Mouse (Mus musculus) gastrocnemius, postnatal 14 days (tissue): ENCODE measurements around the gene Elmo1. TPM values are rescaled to one million over a fixed set of nuclear protein-coding genes. Genes with fewer than 3 reads are reported as not detected.
A peak's percentile ranks its signal among the peaks of the same experiment; 100 is the strongest.

Experiments
- DNase-seq: peaks from one replicate; pipeline ENCODE4 v3.0.0; 2021; ENCODE audit warnings: mixed read lengths
- intact Hi-C: fragments of 180-260 bp; cut with DNase I; formaldehyde crosslinking; loops from one replicate; pipeline ENCODE4 v1.15.1; 2025; ENCODE audit warnings: low total_unique reads
- total RNA-seq, 2 experiments: library from RNA; stranded (reverse); gene quantifications; 2 replicates each; pipeline ENCODE4 v1.2.3; 2021

Elmo1 gene
- total RNA-seq, 2 experiments from 2014 or later, result 11.4 to 12.3 TPM

DNA sequence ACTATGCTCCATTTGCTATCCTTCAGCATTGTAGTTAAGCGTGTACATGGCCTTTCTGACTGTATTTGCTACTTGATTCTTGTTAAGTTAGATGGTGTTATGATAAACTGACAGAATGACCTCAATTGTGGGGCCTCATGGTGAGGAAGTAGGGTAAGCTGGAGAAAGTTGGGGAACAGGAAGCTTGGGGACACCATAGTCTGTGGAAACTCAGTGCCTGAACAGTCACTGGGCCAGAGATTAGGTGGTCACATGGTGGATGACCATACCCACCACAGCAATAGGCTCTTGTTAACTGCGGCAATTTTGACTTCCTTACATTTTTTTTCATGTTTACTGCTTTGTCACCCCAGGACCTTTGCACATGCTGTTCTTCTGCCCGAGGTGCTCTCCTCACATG is 1.9 kb downstream of the Elmo1 start:
- intact Hi-C loops, result no loop called here
- DNase-seq, result no peak

DNA sequence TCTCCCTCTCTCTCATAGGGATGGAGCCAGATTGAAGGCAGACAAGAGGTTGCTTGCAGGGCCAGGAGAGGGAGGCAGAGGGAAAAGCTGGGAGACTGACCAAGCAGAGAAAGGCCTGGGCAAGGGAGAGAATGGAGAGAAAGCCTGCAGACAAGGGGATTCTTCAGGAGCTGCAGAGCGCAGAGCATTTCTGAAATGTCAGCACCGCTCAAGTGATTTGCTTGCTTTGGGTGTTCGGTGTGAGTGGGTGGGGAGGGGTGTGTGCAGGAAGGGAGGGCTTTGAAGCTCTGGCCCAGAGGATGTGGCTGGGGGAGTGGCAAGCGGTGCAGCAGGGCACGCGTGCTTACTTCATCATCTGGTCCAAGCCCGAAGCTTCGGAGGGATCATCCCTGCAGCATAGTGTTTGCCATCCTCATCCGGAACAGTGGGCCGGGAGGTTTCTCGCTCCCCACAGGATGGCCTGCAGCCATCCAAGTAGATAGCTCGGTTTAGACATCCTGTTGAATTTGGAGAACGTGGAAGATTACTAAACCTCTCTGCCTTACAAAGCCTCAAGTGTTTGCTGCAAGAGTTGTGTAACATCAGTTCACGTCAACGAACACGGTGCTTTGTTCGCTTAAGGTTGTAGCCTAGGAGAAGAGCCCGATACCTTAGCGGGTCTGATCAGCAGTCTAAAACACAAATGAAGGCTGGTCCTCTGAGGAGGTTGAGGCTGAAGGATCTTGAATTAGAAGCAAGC is 3.1 kb downstream of the Elmo1 start:
- intact Hi-C loops, result no loop called here
- peak; percentile 22 for DNase-seq

DNA sequence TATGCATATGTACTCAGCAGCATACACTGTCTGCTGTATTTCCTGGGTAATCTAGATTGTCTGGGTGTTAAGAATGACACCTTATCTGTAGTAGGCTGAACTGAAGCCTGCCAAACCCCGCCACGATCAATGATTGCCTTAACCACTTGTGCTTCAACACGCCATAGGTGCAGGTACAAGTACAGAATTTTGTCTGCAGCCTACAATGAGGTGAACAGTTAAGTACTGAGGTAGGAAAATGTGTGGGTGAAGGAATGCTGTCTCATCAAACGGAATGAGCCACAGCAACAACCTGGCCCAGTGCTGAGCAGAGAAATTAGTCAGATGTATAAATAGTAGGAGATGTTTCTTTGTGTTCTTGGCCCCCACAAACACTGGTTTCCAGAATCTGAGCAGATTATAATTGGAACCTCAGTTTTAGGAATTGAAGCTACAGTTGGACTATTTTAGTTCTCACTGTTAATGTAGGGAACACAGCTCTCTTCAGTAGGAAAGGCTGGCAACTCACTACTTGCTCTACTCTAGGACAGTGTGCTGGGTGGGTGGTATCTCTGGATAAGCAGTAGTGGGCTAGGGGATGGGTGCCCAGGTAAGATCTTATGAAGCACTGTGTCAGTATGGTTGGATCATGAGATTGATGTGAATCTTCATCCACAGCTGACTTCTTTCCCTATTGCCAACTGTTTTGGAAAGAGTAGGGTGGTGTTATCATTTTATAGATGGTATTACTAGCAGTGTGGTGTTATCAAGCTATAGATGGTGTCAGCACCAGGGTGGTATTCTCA is 4.7 kb downstream of the Elmo1 start:
- intact Hi-C loops, result no loop called here
- DNase-seq, result no peak

DNA sequence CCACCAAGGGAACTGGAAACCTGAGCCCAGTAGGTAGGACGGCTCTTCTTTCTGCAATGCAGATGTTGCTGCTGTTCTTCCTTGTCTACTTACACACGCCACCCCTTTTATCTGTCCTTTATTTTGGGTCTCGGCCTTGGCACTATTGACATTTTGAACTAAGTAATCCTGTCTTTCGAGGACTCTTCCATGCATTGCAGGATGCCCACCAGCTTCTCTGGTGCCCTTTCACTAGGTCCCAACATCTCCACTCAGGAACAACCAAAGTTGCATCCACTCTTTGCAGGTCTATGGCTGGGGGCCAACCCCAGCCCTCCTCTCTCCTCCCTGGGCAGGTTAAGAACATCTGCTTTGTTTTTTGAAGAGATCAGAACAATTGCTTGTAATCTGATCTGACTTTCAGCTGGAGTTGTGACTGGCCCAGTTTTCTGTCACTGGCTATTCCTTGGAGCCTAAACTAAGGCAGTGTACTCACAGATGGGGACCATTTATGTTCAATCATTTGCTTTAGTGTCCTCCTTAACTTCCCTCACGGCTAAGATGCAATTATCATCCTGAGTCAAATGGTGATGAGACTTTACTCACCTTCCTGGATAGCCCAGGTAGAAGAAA is 6.7 kb downstream of the Elmo1 start:
- DNase-seq, result no peak
- intact Hi-C loops, result no loop called here

DNA sequence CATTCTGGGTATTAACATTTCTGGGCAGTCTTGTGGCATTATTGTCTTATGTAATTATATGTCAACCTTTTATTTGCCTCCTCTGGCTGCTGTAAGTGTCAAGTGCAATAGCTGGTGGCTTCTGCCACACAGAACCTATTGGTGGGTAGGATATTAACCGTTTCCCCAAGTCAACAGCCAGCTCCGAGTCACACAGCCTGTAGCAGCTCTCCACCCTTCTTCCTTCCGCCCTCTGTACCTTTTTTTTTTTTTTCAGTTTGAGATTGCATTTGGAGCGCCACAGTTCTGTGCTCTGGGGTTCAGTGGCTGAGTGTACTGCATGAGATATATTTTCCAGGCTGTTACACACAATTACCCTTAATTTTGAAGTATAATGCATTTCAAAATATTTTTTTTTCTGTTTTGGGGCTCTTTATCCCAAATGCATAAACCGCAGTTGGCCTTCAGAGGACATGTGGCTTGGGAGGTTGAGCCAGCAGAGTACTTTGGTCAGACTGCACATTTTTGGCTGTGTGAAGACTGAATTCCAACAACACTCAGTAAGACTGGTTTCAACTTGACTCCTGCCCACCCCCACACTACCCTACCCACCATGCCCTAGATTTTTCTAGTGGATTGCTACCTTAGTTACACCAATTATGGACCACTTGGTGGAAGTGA is 7.7 kb downstream of the Elmo1 start:
- intact Hi-C loops, result no loop called here
- no peak for DNase-seq

DNA sequence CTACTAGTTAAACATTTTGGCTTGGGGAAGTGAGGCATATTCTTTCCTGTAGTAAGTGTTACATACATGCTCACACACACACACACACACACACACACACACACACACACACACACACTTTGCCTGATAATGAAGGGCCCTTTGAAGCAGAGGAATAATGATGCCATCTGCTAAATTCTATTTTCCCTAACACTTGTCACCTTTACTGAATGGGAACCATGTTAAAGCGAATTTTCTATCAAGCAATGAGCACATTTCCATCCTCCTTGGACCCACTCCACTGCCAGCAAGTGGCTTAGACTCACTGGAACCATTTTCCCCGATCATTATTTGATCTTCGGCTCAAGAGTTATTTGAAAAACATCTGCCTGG is 8.2 kb downstream of the Elmo1 start:
- intact Hi-C loops, result no loop called here
- DNase-seq, result no peak

DNA sequence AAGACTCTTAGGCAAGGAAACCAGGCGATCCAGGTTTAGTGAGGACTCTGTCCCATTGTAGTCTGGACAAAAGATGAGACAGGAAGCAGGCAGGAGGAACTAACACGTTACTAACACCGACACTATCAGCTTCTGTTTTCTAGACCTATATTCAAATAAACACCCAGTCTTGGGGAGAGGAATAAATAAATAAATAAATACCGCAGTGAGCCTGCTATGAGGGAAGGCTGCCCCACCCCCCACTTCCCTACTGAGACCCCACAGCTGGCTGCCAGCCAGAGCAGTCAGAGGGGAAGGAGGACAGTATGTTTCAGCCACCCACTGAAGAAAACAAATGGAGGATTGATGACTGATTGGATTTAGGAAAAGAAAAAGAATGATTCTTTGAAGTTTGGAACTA is 9.2 kb downstream of the Elmo1 start:
- intact Hi-C loops, result no loop called here
- peak; percentile 19 for DNase-seq

DNA sequence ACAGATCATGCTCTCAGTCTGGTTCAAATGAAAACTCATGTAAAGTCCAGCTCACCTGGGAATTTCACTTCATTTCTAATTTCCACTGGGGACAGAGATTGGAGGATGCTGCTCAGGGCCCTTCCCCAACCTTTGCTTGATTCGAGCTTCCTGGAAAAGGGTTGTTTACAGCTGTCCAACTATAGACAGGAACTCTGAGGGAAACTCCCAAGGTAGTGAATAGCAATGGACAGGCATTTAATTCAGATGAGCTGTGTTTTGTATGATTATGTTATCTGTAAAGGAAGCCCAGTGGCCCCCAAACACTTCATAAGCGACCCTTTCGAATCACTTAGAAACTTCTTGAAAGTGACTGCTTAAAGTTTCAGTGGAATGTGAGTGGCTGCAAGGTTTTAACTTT is 10.0 kb downstream of the Elmo1 start:
- intact Hi-C loops, result no loop called here
- no peak for DNase-seq

DNA sequence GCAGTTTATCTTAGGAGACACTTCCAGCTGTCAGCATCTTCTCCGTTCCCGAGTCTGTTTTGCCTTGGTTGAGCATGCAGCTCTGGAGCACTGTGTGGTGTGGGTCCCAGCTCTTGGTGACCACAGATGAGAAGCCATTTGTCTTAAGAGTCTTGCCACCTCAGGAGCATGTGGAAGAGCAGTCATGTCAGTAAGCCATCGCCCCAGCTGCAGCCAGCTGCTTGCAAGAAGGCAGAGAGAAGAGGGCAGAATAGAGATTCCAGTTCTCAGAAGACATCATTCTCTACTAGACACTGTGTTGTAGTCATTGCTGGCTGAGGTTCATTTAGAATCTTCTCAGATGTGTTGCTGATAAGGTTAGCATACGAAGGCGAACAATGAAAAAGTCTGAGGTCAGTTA is 11.3 kb downstream of the Elmo1 start:
- no peak for DNase-seq
- intact Hi-C loops, result no loop called here

DNA sequence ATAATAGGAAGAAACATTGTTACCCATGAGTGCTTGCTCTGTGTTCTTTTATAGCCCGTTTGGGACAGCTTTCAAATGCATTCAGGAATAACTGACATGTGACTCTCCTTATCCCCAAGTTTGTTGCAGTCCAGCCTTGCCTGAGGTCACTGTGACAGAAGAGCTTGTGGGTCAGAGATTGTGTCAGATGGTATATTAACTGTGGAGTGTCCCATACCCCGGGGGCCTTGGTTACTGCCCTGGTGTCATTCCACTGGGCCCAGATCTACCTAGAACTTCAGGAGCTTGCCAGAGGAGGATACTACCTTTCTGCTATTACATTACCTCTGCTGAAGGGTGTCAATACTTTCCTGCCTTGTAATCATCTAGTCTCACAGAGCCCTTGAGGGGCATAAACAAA is 14.4 kb downstream of the Elmo1 start:
- intact Hi-C loops, result no loop called here
- DNase-seq, result no peak

DNA sequence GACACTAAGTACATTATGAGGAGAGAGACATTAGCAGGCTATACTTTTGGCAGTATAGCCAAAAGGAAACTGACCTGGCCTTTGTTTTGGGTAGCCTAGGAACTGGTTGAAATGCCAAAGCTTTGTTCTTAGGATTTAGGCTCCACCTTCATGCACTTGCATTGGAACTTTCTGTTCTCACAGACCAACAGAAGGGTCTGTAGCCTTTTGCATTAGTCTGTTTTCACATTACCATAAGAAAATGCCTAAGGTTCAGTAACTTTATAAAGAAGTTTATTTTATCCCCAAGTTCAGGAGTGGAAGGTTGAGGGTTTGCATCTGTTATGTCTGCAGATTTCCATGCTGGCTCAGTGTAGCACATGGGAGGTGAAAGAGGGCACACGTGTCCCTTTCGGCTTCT is 15.6 kb downstream of the Elmo1 start:
- no peak for DNase-seq
- intact Hi-C loops, result no loop called here

DNA sequence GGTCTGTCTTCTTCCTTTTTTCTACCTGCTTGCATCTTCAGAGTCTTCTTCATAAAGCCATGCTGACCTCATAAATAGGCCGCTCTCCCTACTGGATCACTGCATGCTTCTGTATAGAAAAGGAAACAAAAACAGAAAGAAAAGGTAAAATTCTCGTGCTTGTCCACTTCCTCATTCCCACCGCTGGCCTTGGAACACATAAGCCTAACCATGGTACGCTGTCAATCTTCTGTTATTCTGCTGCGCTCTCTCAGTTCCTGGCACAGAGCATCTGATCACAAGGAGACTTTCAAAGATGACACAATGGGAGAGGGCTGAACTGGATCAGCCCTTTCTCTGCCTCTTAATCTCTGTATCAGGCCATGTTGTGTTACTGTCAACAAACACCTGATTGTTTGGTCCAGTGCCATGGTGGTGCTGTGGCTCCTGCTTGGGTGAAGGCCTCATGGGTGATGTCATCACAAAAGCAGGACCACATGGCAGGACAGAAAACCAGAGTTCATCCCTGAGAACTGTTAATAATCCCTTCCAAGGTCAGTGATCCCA is 17.6 kb downstream of the Elmo1 start:
- intact Hi-C loops, result no loop called here
- no peak for DNase-seq

DNA sequence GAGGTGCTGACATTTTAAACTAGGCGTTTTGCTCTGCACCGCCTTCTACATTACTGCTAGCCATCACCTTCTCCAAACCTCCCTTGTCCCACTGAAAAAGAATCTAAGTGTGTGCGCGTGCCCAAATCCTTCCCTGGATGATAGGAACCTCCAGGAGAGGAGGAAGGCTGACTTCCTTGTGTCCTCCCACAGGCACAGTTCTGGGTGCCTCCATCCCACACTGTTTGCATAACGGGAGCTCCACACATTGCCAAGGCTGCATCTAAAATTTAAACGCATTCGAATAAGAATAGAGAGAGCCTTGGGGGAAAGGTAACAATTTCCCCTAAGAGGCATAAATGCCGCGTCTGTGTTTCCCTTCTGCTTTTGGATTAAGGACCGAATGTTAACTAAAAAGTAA is 18.6 kb downstream of the Elmo1 start:
- DNase-seq, result no peak
- intact Hi-C loops, result no loop called here

DNA sequence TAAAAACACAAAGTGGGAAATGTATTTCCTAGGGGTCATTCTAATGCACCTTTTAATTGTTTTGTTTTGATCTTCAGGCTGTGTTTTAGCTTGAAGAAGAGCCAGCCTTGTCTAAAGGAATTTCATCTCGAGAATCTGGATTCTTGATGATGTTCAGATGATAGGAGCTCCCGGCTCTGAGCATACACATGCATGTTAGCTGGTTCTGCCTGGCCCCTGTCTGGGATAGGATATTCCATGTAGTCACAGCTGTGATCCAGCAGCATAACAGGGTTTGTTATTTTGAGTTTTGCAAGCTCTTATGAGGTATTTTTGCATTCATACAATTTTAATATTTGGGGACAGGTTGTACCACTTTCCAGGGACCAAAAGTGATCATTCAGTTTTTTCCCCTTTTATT is 19.1 kb downstream of the Elmo1 start:
- intact Hi-C loops, result no loop called here

DNA sequence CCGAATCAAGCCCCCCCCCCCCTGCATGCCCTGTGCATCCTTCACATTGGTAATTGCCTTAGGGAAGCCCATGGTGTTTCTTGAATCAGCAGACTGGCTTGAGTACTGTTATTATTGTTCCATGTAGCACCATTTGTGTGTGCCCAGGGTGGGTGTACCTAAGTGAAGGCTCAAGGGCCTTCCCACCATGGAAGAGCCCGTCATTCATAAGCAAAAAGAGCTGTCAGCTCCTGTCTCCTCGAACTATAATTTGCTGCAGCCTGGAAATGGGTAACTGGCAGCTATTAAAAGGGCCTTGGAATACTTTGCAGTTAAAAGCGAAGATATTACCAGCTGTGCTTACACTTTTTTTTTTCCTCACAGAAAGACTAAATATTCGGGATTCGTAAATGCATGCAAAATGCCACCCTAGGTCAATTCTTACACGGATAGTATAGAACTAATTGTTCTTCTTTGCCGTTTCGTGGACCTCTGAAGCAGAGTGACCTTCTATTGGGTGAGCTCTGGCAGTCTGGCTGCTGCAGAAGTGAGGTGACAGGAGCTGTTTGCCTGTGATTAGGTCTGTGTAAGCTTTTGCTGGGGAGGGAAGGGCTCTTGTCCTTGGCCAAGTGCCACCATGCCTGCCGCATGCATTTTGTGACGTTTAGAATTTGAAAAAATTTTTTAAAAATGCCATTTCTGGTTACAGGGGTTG is 19.7 kb downstream of the Elmo1 start:
- intact Hi-C loops, result no loop called here
- DNase-seq, result no peak

More for the DNA sequence above, 19.1 kb downstream of the Elmo1 start:
- no peak for DNase-seq

DNA sequence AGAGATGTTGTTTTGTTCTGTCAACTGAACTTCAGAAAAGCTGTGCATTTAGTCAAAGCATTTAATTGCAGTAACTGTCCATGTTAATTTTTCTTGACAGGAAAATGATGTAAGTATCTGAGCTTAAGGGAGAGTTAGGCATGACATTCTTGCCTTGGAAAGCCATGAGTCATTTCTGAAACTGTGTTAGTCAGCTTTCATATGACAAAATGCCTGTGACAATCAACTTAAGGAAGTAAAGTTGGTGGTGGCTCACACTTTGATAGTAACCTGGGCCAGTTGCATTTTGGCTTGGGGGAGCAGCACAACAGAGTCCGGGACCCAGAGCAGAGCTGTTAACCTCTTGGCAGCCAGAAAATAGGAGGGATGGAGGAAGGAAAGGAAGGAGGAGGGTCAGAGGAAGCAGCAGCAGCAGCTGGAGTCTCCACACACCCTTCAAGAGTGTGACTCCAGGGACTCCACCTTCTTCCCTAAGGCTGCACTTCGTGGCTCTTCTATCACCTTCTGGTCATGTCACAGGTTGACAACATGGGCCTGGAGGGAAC is 20.9 kb downstream of the Elmo1 start:
- intact Hi-C loops, result no loop called here

DNA sequence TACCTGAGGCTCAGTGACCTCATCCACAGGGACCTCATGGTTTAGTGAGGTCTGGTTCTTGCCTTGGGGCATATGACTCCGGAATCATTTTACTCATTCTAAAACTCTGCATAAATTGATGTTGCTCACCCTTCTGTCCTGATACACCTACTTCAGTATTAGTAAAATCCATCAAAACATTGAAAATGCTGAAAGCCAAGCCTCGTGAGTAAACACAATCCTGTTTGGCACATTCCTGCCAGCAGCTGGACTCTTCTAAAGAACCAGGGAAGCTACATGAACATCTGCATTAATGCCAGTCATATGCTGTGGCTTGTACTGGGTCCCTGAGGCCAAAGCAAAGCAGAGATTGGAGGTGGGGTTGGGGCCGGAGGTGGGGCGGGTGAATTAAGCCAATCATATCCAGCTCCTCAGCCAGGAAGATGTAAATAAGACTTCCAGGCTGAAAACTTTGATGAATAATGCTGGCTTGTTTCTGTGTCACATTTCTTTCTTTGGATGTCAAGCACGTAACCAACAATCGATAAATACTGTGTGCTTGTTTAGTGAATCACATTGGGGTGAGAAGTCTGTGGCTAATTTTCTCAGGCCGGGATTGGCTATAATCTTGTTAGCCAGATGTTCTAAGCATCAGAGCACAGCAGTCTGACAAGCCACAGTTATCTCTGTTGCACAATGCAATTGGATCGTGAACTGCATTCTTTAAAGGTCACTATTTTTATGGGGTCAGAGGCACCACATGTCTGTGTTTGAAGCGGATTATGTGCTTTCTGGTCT is 24.9 kb downstream of the Elmo1 start:
- no peak for DNase-seq
- intact Hi-C loops, result no loop called here

More for the DNA sequence above, 20.9 kb downstream of the Elmo1 start:
- no peak for DNase-seq

DNA sequence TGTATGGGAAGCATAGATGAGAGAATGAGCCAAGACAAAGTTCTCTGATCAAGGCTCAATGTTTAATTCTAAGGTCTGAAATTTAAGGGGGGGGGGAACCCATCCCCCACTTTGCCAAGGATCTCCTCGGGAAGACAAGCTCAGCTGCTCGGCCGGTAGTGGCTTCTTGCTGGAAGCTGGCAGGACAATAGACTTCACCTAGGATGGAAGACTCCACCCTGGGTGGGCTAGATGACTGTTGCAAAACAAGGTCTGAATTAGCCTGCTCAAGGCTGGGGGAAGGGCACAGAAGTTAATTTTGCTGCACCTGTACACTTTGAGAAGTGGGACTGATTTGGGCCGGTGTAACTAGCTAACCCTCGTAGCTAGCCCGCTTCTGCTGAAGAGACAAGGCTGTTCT is 25.6 kb downstream of the Elmo1 start:
- DNase-seq, result no peak
- intact Hi-C loops, result no loop called here
